Mouse (Mus musculus): ENCODE data around the gene Nav2.

DNA sequence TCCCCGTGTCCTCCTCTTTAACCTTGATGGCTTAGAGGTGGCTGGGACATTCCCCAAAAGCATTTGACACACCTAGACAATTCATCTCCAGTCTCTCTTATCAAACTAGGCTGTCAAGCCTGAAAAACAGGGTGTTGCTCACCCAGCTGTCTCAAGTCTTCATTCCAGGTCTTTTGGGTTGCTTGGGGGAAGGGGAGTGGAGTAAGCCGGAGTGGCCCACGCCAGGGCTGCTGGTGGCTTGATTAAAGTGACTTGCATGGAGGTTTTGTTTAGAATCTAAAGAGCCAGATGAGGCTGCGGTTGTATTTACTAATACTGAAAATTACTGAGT is 614.6 kb downstream of the Nav2 start:
- no peak for TF ChIP-seq POLR2A (IDR thresholded peaks at IDR 0.05; ENCODE audit: extremely low read depth, insufficient read depth, low read length)
- TF ChIP-seq CTCF (IDR thresholded peaks at IDR 0.05; ENCODE audit: extremely low read depth, insufficient read depth, low read length) = no peak

All from cortical plate, adult 2 months (tissue).